Mouse (Mus musculus) ES-CJ7 (cell line): Measurements from ENCODE around the gene Ptges3l.
A peak's percentile ranks its signal among the peaks of the same experiment; 100 is the strongest.
"Not testable (repeated sequence)": the region's sequence is repeated elsewhere in the genome, so short reads cannot be mapped to it uniquely, and the experiment has no call there.

Source experiments
- DNase-seq: peaks from one replicate; pipeline ENCODE4 v3.0.0; 2011; ENCODE audit warnings: low read depth, low spot score

Gene Ptges3l

GRCm38 (mm10) chr11:101424925-101425813 lies at the start of gene Ptges3l, which contains the start of gene Rundc1:
Gene Ptges3l (minus strand): TSS chr11:101425333.
Gene Rundc1 (plus strand): TSS chr11:101425085.
- peak; percentile 95 for DNase-seq

DNA sequence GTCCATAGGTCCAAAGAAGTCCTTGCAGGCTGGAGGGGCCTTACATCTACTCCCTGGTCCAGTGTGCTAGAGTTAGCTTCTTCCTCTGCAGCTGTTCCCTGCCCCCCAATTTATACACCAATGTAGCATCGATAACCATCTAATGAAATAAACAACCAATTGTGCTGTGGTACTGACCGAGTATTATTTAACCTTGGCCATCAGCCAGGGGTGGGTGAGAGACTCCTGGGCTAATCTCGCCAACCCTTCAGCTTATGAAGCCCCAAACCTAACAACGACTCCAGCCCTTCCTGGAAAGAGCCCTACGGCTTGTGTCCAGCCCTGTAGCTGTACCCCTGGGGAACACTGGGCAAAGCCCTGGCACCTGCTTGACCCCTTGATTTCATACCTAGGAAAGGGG lies 49.2 kb upstream of the Ptges3l start:
- DNase-seq: no peak

- not testable (repeated sequence) for DNase-seq
Measured at GRCm38 (mm10) chr11:101473686-101474085, 48.6 kb upstream of the Ptges3l start.

DNA sequence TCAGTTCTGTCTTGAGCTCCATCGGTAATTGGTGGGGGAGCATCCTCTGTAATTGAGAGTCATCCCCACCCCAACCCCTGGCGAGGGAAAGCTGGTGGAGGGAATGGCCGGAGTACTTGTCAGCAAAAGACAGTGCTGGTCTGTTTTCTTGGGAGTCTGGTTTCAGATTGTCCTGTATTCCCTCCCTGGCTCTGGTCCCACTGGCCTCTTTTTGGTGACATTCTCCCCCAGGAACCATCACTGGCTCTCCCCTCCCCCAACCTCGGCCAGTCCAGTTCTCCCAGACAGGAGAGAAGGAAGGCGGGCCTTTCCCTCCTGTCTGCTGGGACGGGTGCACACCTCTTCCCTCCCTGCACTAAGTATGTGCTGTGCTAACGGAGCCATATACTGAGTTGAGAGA lies 47.2 kb upstream of the Ptges3l start:
- DNase-seq: no peak

- DNase-seq: no peak
Measured at GRCm38 (mm10) chr11:101471926-101472325, 46.8 kb upstream of the Ptges3l start.

- DNase-seq: peak; percentile 55
Measured at GRCm38 (mm10) chr11:101470206-101470605, 45.1 kb upstream of the Ptges3l start.

GRCm38 (mm10) chr11:101469155-101469554 lies 44.0 kb upstream of the Ptges3l start:
- DNase-seq: no peak

DNA sequence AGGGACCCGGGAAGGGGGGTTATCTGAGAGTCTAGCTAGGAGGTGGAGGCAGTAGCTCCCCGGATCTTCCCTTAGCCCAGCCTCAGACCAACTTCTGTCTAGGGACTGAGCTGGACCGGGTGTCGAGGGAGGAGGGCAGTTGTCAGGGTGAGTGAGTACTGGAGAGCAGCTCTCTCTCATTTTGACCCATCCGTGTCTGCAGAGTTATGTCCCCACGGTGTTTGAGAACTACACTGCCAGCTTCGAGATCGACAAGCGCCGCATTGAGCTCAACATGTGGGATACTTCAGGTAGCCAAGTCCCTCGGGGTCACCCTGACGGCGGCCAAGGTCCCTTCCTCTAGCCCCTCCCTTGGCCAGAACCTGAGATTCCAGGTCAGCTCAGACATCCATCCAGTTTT lies 43.6 kb upstream of the Ptges3l start:
- DNase-seq: no peak

GRCm38 (mm10) chr11:101468263-101468688 lies 43.1 kb upstream of the Ptges3l start:
- DNase-seq: no peak

- DNase-seq: peak; percentile 87
Measured at GRCm38 (mm10) chr11:101467477-101468262, 42.5 kb upstream of the Ptges3l start.

GRCm38 (mm10) chr11:101466552-101466950 lies 41.4 kb upstream of the Ptges3l start:
- DNase-seq: not testable (repeated sequence)

- DNase-seq: peak; percentile 67
Measured at GRCm38 (mm10) chr11:101465869-101466551, 40.9 kb upstream of the Ptges3l start, which contains the start of gene Vat1. Gene Vat1 (minus strand): TSS chr11:101466230.

GRCm38 (mm10) chr11:101465101-101465868 lies 40.2 kb upstream of the Ptges3l start:
- DNase-seq: peak; percentile 91

- peak; percentile 64 for DNase-seq
Measured at GRCm38 (mm10) chr11:101464211-101465100, 39.3 kb upstream of the Ptges3l start, which contains the start of gene Rnd2. Gene Rnd2 (plus strand): TSS chr11:101464999.

- no peak for DNase-seq
Measured at GRCm38 (mm10) chr11:101462583-101463440, 37.7 kb upstream of the Ptges3l start.

DNA sequence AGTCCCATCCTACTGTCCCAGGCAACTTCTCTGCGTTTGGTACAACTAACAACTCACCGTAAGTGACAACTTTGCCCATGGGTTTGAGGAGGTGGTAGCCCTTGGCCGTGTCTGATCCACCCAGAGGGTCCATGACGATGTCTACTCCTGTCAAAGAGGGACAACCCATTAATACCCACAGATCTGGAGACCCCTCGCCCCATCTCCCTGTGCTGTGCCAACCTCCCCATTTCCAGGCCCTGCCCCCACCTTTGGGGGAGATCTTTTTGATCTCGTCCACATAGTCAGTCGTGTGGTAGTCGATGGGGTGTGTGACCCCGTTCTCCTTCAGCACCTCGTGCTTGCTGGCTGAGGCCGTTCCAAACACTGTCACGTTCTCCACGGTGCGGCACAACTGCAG lies 37.0 kb upstream of the Ptges3l start:
- DNase-seq: no peak

- DNase-seq: no peak
Measured at GRCm38 (mm10) chr11:101460321-101460720, 35.2 kb upstream of the Ptges3l start.

DNA sequence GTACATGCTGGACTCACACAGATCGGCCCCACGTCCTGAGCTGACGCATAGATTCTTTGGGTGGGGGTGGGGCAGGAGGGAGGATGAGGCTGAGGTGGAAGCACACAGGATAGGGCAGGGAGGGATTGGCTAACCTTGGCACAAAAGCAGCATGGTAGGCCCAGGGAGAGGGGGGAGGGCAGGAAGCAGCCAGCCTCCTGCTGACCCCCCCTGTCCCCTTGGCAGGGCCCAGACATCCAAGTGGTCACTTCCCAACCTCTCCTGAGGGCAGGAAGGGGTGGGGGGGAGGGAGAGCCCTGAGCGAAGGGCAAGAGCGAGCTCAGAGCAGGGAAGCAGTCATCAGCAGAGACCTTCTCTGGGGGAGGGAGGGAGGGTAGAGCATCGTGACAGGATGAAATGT lies 34.6 kb upstream of the Ptges3l start:
- DNase-seq: no peak

DNA sequence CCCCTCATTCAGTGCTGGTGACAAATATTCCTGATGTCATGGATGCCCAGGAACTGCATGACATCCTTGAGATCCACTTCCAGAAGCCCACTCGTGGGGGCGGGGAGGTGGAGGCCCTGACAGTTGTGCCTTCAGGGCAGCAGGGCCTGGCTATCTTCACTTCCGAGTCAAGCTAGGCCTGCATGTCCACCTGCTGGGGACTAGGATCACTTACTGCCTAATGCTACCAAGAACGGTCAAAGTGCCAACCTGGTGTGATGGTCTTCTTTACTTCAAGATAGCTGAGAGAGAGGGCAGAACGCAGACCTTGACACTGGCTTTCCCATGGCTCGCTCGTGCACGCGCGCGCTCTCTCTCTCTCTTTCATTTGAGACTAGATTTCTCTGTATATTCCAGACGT lies 33.1 kb upstream of the Ptges3l start:
- no peak for DNase-seq
